Mouse (Mus musculus) spleen, postnatal 10 days (tissue): ENCODE data around the gene Prkar2b.
A peak's percentile ranks its signal among the peaks of the same experiment; 100 is the strongest.
"Not testable (repeated sequence)": the region's sequence is repeated elsewhere in the genome, so short reads cannot be mapped to it uniquely, and the experiment has no call there.

Source experiments
- DNase-seq, 2 experiments: peaks; one replicate each; pipeline ENCODE4 v3.0.0; 2021 to 2022; ENCODE audit warnings: low spot score in 2 of 2

Prkar2b gene

GRCm38 (mm10) chr12:32011128-32011527 is 50.0 kb downstream of the Prkar2b start:
- DNase-seq: no peak

- DNase-seq: not testable (repeated sequence)
Measured at GRCm38 (mm10) chr12:32009985-32010369, 51.1 kb downstream of the Prkar2b start.

- no peak for DNase-seq
Measured at GRCm38 (mm10) chr12:32009267-32009984, 51.7 kb downstream of the Prkar2b start.

GRCm38 (mm10) chr12:32008728-32009127 is 52.4 kb downstream of the Prkar2b start:
- DNase-seq: no peak

GRCm38 (mm10) chr12:32007646-32008045 is 53.5 kb downstream of the Prkar2b start:
- no peak for DNase-seq

GRCm38 (mm10) chr12:32007040-32007439 is 54.1 kb downstream of the Prkar2b start:
- DNase-seq: no peak

- no peak for DNase-seq
Measured at GRCm38 (mm10) chr12:32006391-32006929, 54.6 kb downstream of the Prkar2b start.

GRCm38 (mm10) chr12:32000464-32000863 is 60.6 kb downstream of the Prkar2b start:
- no peak for DNase-seq

GRCm38 (mm10) chr12:31998706-31999105 is 62.4 kb downstream of the Prkar2b start:
- DNase-seq: no peak

GRCm38 (mm10) chr12:31997328-31997878 is 63.7 kb downstream of the Prkar2b start:
- DNase-seq: no peak

GRCm38 (mm10) chr12:31996877-31997276 is 64.2 kb downstream of the Prkar2b start:
- no peak for DNase-seq

GRCm38 (mm10) chr12:31990575-31990974 is 70.5 kb downstream of the Prkar2b start:
- no peak for DNase-seq

- no peak for DNase-seq
Measured at GRCm38 (mm10) chr12:31989726-31990125, 71.4 kb downstream of the Prkar2b start.

GRCm38 (mm10) chr12:31986463-31986862 is 74.6 kb downstream of the Prkar2b start:
- DNase-seq: no peak

- DNase-seq: no peak
Measured at GRCm38 (mm10) chr12:31985738-31986137, 75.4 kb downstream of the Prkar2b start.

- no peak for DNase-seq
Measured at GRCm38 (mm10) chr12:31984664-31985063, 76.4 kb downstream of the Prkar2b start.

- DNase-seq: no peak
Measured at GRCm38 (mm10) chr12:31984206-31984605, 76.9 kb downstream of the Prkar2b start.

GRCm38 (mm10) chr12:31983769-31984168 is 77.3 kb downstream of the Prkar2b start:
- DNase-seq: no peak

- DNase-seq: no peak
Measured at GRCm38 (mm10) chr12:31983238-31983637, 77.9 kb downstream of the Prkar2b start.

- DNase-seq: no peak
Measured at GRCm38 (mm10) chr12:31977613-31978195, 83.4 kb downstream of the Prkar2b start.

- DNase-seq: peak in 1 of 2 experiments; percentile 49
Measured at GRCm38 (mm10) chr12:31976544-31976943, 84.6 kb downstream of the Prkar2b start.

GRCm38 (mm10) chr12:31973473-31974172 is 87.5 kb downstream of the Prkar2b start:
- peak; percentile 84 to 96 for DNase-seq
